Mouse (Mus musculus) brain, embryonic 14.5 days (tissue): ENCODE results near the gene Crybg1.

Experiments used
- CTCF ChIP-seq: fragments of 200-500 bp; IDR thresholded peaks from 2 replicates; pipeline ENCODE4 v1.5.1; 2012; ENCODE audit warnings: inconsistent platforms, mild to moderate bottlenecking, moderate library complexity, borderline replicate concordance; ENCODE audit not compliant: insufficient read depth, insufficient read length; ENCODE audit errors: extremely low read depth
- POLR2A ChIP-seq: fragments of 200-500 bp; IDR thresholded peaks from 2 replicates; pipeline ENCODE4 v1.6.1; 2012; ENCODE audit warnings: mild to moderate bottlenecking, inconsistent platforms, borderline replicate concordance; ENCODE audit not compliant: poor library complexity, insufficient read depth, insufficient read length, severe bottlenecking; ENCODE audit errors: extremely low read depth

DNA sequence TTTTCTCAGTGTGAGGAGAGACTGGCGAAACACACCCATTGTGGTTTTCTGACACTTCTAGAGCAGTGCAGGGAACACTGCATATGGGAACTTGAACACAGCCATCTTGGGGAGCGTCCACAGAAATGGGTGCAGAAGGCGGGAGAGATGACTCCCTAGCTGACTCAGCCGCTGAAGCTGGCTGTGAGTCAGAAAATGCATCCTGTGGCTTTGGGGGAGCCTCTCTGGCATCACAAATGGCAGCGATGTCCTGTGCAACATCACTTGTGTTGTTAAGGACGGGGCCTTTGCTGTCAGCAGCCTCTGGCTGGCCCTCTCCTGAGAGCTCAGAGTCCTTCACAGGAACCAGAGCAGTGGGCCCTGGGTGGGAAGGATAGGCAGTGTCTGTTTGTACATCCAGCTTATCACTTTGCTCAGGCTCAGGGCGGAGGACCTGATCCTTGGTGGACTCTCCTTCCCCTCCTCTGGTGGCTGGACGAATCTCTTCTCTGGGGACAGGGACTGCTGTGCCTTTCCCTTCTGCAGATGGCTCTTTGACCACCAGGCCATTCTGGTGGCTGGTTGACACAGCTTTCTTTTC lies 150.1 kb downstream of the Crybg1 start:
- TF ChIP-seq CTCF, result no peak
- TF ChIP-seq POLR2A, result no peak
